Mouse (Mus musculus) myocyte (in vitro differentiated cells): ENCODE results near the gene Scfd2.

Experiments
- CEBPB ChIP-seq: IDR thresholded peaks from 2 replicates; pipeline ENCODE4 v1.6.1; 2011; ENCODE audit warnings: mild to moderate bottlenecking, moderate library complexity; ENCODE audit not compliant: poor library complexity, insufficient read depth, severe bottlenecking
- E2F4 ChIP-seq: IDR thresholded peaks from one replicate; pipeline ENCODE4 v1.6.1; 2011; ENCODE audit warnings: mild to moderate bottlenecking, control low read depth, moderate library complexity; ENCODE audit not compliant: insufficient read depth
- MAX ChIP-seq: IDR thresholded peaks from one replicate; pipeline ENCODE4 v1.6.1; 2011; ENCODE audit warnings: low read depth, mild to moderate bottlenecking, control low read depth
- MYOD1 ChIP-seq, 3 experiments: IDR thresholded peaks; one replicate each; pipeline ENCODE4 v1.6.1; 2011; ENCODE audit warnings: control low read depth in 2 of 3, low read depth in 2 of 3, mild to moderate bottlenecking in 2 of 3, moderate library complexity in 1 of 3; ENCODE audit not compliant: insufficient read length in 2 of 3, control insufficient read depth in 1 of 3
- MYOG ChIP-seq, 3 experiments: IDR thresholded peaks; one replicate each; pipeline ENCODE4 v1.6.1; 2011; ENCODE audit warnings: control low read depth in 2 of 3, low read depth in 2 of 3, mild to moderate bottlenecking in 2 of 3; ENCODE audit not compliant: insufficient read length in 2 of 3, control insufficient read depth in 1 of 3, insufficient read depth in 1 of 3
- POLR2A ChIP-seq: IDR thresholded peaks from one replicate; pipeline ENCODE4 v1.6.1; 2011; ENCODE audit warnings: low read depth, mild to moderate bottlenecking, control low read depth, moderate library complexity; ENCODE audit not compliant: insufficient read length
- POLR2AphosphoS2 ChIP-seq: IDR thresholded peaks from one replicate; pipeline ENCODE4 v1.6.1; 2011; ENCODE audit warnings: low read depth, control low read depth; ENCODE audit not compliant: insufficient read length
- REST ChIP-seq: IDR thresholded peaks from one replicate; pipeline ENCODE4 v1.6.1; 2011; ENCODE audit warnings: mild to moderate bottlenecking, control low read depth, moderate library complexity; ENCODE audit not compliant: insufficient read depth, insufficient read length
- SRF ChIP-seq: IDR thresholded peaks from one replicate; pipeline ENCODE4 v1.6.1; 2011; ENCODE audit warnings: low read depth; ENCODE audit not compliant: control insufficient read depth, insufficient read length
- TCF12 ChIP-seq: IDR thresholded peaks from one replicate; pipeline ENCODE4 v1.6.1; 2011; ENCODE audit warnings: mild to moderate bottlenecking, control low read depth; ENCODE audit not compliant: poor library complexity, insufficient read depth, severe bottlenecking
- TCF3 ChIP-seq: IDR thresholded peaks from one replicate; pipeline ENCODE4 v1.6.1; 2011; ENCODE audit warnings: low read depth, control low read depth; ENCODE audit not compliant: insufficient read length
- USF1 ChIP-seq: IDR thresholded peaks from one replicate; pipeline ENCODE4 v1.6.1; 2011; ENCODE audit warnings: low read depth, mild to moderate bottlenecking, control low read depth, moderate library complexity

GRCm38 (mm10) chr5:74193626-74194025 is 337.9 kb downstream of the Scfd2 start:
- TF ChIP-seq POLR2A (no peak), REST (no peak), CEBPB (no peak), USF1 (no peak), MAX (no peak), MYOD1 (IDR thresholded peaks at IDR 0.05; ENCODE audit: control insufficient read depth in 1 of 3, insufficient read length in 2 of 3, low read depth in 2 of 3) (no peak), POLR2AphosphoS2 (no peak), MYOG (IDR thresholded peaks at IDR 0.05; ENCODE audit: control insufficient read depth in 1 of 3, insufficient read depth in 1 of 3, insufficient read length in 2 of 3, low read depth in 2 of 3) (no peak), E2F4 (no peak), TCF12 (no peak), SRF (no peak), TCF3 (no peak)
